Mouse (Mus musculus): ENCODE results near the gene Gm17655.
A peak's percentile ranks its signal among the peaks of the same experiment; 100 is the strongest.
"Not testable (repeated sequence)": the region's sequence is repeated elsewhere in the genome, so short reads cannot be mapped to it uniquely, and the experiment has no call there.

Gm17655 gene

DNA sequence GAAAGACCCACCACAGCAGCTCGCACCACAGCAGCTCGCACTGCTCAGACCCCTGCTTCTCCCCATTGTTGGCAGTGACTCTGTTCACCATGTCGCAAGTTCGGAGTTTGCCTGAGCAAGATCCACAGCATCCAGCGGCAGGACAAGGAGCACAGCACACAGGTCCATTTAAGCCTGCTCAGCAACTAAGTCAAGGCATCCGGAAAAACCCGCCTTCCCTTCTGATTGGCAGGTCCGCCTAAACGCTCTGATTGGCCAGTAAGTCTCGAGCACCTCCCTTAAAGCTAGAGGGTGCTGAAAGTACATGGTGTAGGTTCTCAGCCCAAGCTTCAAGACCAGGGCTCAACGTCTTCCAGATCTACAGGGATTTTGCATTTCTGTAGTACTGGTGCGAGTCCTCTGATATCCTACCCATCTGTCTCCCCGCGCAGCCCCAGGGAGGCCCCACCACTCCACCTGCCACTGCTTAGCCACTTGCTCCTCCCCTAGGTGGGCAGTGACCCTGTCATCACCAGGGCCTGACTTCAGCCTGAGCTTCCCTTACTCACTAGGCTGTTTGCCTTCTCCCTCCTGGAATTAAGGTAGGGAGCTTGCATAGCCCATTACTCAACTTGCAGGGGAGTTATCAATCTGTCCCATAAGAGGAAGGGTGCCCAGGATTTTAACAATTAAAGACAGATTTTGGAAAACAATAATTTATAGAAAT lies 14.0 kb upstream of the Gm17655 start:
- DNase-seq, result no peak

DNA sequence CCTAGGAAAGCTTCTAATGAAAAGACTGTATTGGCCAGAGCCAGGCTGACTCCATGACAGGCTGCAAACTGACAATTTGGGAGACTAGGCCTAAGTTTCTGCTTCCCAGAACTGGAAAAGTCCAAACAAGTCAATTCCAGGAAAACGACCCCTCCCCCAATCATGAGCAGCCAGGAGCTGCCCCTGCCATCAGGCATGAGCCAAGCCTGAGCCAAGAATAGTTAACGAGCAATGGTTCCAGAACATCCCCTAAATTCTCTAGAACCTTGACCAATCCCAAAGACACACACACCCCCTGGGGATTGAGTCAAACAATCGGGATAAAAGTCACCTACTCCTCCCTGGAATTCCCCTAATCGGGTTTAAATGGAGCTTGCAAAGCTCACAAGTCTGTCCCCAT lies 10.6 kb upstream of the Gm17655 start:
- DNase-seq, result no peak

DNA sequence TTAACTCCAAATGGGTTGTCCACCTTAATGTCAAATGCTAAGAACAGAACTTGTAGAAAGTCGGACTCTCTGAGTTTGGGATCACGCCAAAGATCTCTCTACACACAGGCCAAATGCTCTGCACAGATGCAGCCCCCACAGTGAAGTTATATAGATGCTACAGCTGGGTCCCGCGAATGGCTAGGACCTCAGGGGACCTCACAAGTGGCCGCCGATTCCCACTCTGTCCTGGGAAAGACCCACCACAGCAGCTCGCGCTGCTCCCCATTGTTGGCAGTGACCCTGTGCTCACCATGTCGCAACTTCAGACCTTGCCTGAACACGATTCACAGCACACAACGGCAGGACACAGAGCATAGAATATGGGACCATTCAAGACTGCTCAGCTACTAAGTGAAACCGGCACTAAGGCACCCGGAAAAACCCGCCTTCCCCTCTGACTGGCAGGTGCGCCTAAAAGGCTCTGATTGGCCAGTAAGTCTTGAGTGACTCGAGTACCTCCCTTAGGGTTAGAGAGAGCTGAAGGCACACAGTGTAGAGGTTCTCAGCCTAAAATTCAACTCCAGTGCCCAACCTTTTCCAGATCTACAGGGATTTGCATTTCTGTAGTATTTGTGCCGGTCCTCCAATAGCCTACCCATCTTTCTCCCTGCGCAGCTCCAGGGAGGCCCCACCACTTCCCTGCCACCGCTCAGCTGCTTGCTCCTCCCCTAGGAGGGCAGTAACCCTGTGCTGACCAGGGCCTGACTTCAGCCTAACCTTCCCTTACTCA lies 14.5 kb downstream of the Gm17655 start:
- peak; percentile 90 for DNase-seq

DNA sequence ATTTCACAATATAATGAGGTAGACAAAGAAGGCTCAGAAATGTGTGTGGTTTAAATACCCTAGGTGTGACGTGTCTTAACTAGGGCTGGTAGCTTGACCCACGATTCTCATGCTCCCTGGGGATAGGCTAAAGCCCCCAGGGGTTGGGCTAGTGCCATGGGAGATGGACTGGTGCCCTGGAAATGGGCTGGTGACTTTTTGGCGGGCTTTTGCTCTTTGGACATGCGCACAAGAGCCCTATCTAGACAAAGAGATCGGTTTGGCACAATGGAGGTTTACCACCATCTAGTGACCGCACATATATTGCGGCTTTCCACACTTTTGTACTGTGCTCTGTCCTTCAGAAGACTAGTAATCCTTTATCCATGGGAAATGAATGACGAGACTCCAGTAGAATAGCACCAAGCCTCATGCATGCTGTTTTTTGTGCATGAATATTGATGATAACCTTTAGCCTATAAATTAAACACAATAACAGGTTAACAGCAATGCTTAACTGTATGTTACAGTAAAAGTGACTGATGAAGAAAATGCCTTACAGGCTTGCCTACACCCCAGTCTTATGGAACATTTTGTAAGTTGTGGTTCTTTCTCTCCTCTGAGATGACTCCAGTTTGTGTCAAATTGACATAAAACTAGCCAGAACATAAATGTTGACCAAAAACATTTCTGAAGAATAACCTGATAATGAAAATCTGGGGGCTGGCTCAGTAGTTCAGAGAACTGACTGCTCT lies 48.5 kb downstream of the Gm17655 start:
- DNase-seq, result peak; percentile 27

DNA sequence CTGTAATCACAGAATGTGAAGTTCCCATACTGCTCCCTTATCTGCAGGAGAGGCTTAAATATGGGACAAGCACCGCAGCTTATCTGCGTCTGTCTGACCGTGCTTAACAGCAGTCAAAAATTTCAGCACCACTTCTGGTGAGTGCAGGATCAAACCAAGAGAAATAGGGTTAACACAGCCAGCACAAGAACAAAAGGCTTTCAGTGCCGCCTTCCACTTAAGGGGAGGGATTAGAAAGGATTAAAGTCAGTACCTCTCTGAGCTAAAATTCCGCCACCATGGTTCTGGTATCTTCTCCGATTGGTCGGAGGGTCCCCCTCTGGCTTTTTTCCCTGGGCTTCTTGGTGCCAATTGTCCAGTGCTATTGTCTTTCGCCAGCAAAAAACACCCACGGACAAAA lies 49.0 kb downstream of the Gm17655 start:
- no peak for DNase-seq

DNA sequence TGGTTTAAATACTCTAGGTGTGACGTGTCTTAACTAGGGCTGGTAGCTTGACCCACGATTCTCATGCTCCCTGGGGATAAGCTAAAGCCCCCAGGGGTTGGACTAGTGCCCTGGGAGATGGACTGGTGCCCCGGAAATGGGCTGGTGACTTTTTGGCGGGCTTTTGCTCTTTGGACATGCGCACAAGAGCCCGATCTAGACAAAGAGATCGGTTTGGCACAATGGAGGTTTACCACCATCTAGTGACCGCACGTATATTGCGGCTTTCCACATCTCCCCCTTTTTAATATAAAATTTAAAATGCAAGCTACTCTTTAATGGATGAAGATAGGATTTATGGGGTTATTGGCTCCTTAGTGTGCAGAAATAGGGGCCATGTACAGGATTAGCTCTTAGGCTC lies 56.5 kb downstream of the Gm17655 start:
- DNase-seq, result not testable (repeated sequence)

All from kidney, adult 11 months (tissue).